Mouse (Mus musculus): ENCODE data around the gene Prl2b1. TPM values are rescaled to one million over a fixed set of nuclear protein-coding genes. Genes with fewer than 3 reads are reported as not detected.

Prl2b1 gene
- total and polyA plus RNA-seq, 3 experiments = not detected

DNA sequence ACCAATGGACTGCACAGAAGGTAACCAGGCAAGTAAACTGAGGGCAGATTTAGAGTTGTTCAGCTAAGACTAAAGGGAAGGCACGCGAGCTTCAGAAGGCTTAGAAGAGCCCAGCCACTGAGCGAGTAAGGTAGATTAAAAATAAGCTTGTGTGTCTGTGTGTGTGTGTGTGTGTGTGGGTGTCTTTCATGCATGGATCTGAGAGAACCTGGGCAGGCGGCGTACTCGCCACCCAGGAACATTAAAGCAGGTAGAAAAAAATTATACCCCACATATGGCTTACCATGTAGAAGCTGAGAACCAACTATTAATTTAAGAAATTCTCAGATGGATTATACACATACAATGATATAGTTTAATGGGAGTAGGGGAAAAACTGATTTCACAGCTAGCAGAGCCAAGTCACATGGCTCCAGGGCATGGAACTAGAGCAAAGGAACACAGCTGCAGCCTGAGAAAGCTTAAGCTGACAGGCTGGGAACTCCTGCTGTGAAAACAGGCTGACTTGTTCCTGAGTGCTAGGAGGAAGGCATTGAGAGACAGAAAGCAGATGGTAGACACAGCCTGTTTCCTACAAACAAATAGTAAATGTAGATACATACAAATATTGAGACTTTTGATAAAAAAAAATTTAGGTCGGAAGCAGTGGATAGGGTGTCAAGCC lies 8.5 kb upstream of the Prl2b1 start:
- Histone ChIP-seq H3K4me1 (ENCODE audit: control insufficient read depth in 1 of 2, insufficient read depth in 2 of 2, low read length in 2 of 2) (no peaks in the 10 kb centered on the region), H3K27ac (ENCODE audit: control insufficient read depth, low read depth, low read length) (no peak overlapping the region), H3K27me3 (ENCODE audit: control insufficient read depth in 1 of 2, insufficient read depth in 2 of 2, low read length in 2 of 2) (no peaks in the 10 kb centered on the region), H3K9me3 (replicated peaks; ENCODE audit: insufficient read depth, low read length) (no peaks in the 10 kb centered on the region), H3K36me3 (ENCODE audit: control insufficient read depth in 1 of 2, insufficient read depth in 2 of 2, low read length in 2 of 2) (no peaks in the 10 kb centered on the region), H3K4me3 (ENCODE audit: control insufficient read depth in 1 of 2, insufficient read depth in 1 of 2, low read depth in 2 of 2, low read length in 2 of 2) (no peak overlapping the region), H3K9ac (ENCODE audit: control insufficient read depth, low read depth, low read length, poor library complexity, severe bottlenecking) (no peak overlapping the region), H3K79me2 (ENCODE audit: control insufficient read depth, insufficient read depth, low read length, poor library complexity) (no peaks in the 10 kb centered on the region)
- TF ChIP-seq SMC3 (IDR thresholded peaks at IDR 0.05; ENCODE audit: low read depth, low read length) = no peak
- TF ChIP-seq ZKSCAN1 (IDR thresholded peaks at IDR 0.05; ENCODE audit: low read depth, low read length) = no peak
- no peak for TF ChIP-seq SIN3A (IDR thresholded peaks at IDR 0.05; ENCODE audit: low read length)
- TF ChIP-seq ETS1 (IDR thresholded peaks at IDR 0.05; ENCODE audit: low read depth, low read length) = no peak
- no peak for TF ChIP-seq ZC3H11A (IDR thresholded peaks at IDR 0.05; ENCODE audit: low read depth, low read length)
- no peak for TF ChIP-seq POLR2AphosphoS2 (IDR thresholded peaks at IDR 0.05; ENCODE audit: low read length)
- no peak for TF ChIP-seq RAD21 (IDR thresholded peaks at IDR 0.05; ENCODE audit: low read depth, low read length)
- TF ChIP-seq CHD1 (IDR thresholded peaks at IDR 0.05; ENCODE audit: low read depth, low read length) = no peak
- no peak for TF ChIP-seq JUND (IDR thresholded peaks at IDR 0.05; ENCODE audit: low read depth, low read length)
- no peak for TF ChIP-seq POLR2A (IDR thresholded peaks at IDR 0.05; ENCODE audit: control insufficient read depth in 1 of 2, insufficient read depth in 1 of 2, low read depth in 1 of 2, low read length in 2 of 2, poor library complexity in 1 of 2)
- no peak for TF ChIP-seq TBP (IDR thresholded peaks at IDR 0.05; ENCODE audit: low read depth, low read length)
- no peak for TF ChIP-seq GATA1 (IDR thresholded peaks at IDR 0.05; ENCODE audit: low read depth, low read length)
- no peak for TF ChIP-seq USF1 (IDR thresholded peaks at IDR 0.05; ENCODE audit: low read depth, low read length)
- TF ChIP-seq MAX (IDR thresholded peaks at IDR 0.05; ENCODE audit: low read length) = no peak
- TF ChIP-seq CHD2 (IDR thresholded peaks at IDR 0.05; ENCODE audit: low read length) = no peak
- TF ChIP-seq MXI1 (IDR thresholded peaks at IDR 0.05; ENCODE audit: low read depth, low read length) = no peak
- no peak for DNase-seq (ENCODE audit: low read depth, low spot score)

- Histone ChIP-seq H3K9me3 (replicated peaks; ENCODE audit: insufficient read depth, low read length) (no peaks in the 10 kb centered on the region), H3K4me1 (ENCODE audit: control insufficient read depth in 1 of 2, insufficient read depth in 2 of 2, low read length in 2 of 2) (no peaks in the 10 kb centered on the region), H3K9ac (ENCODE audit: control insufficient read depth, low read depth, low read length, poor library complexity, severe bottlenecking) (no peak within 1 kb of the TSS), H3K4me3 (ENCODE audit: control insufficient read depth in 1 of 2, insufficient read depth in 1 of 2, low read depth in 2 of 2, low read length in 2 of 2) (no peak within 1 kb of the TSS), H3K27ac (ENCODE audit: control insufficient read depth, low read depth, low read length) (no peak within 1 kb of the TSS), H3K79me2 (ENCODE audit: control insufficient read depth, insufficient read depth, low read length, poor library complexity) (no peaks in the 10 kb centered on the region), H3K27me3 (ENCODE audit: control insufficient read depth in 1 of 2, insufficient read depth in 2 of 2, low read length in 2 of 2) (no peaks in the 10 kb centered on the region), H3K36me3 (ENCODE audit: control insufficient read depth in 1 of 2, insufficient read depth in 2 of 2, low read length in 2 of 2) (no peaks in the 10 kb centered on the region)
- no peak for DNase-seq (ENCODE audit: low read depth, low spot score)
- TF ChIP-seq MAFK (IDR thresholded peaks at IDR 0.05; ENCODE audit: borderline replicate concordance, low read depth, low read length) (no peak), BHLHE40 (IDR thresholded peaks at IDR 0.05; ENCODE audit: borderline replicate concordance, low read depth, low read length) (no peak), UBTF (IDR thresholded peaks at IDR 0.05; ENCODE audit: borderline replicate concordance, insufficient read depth, low read depth, low read length) (no peak), TCF12 (IDR thresholded peaks at IDR 0.05; ENCODE audit: low read depth, low read length) (no peak), NRF1 (IDR thresholded peaks at IDR 0.05; ENCODE audit: insufficient read depth, low read depth, low read length, poor library complexity, severe bottlenecking) (no peak), MAX (IDR thresholded peaks at IDR 0.05; ENCODE audit: low read length) (no peak), NELFE (IDR thresholded peaks at IDR 0.05; ENCODE audit: low read depth, low read length) (no peak), TBP (IDR thresholded peaks at IDR 0.05; ENCODE audit: low read depth, low read length) (no peak), POLR2A (IDR thresholded peaks at IDR 0.05; ENCODE audit: control insufficient read depth in 1 of 2, insufficient read depth in 1 of 2, low read depth in 1 of 2, low read length in 2 of 2, poor library complexity in 1 of 2) (no peak), MAZ (IDR thresholded peaks at IDR 0.05; ENCODE audit: low read depth, low read length) (no peak), CTCF (IDR thresholded peaks at IDR 0.05 in 2 of 3, conservative IDR thresholded peaks at IDR 0.05 in 1 of 3; ENCODE audit: control insufficient read depth in 1 of 3, insufficient read depth in 1 of 3, low read depth in 2 of 3, low read length in 3 of 3, poor library complexity in 1 of 3, severe bottlenecking in 1 of 3) (no peak)
Measured at GRCm38 (mm10) chr13:27345373-27345772, 45.3 kb downstream of the Prl2b1 start, which contains the start of gene Prl8a2. Gene Prl8a2, plus strand, starts transcription at chr13:27345673.
